Mouse (Mus musculus): ENCODE data around the gene Ssh2.

Ssh2 gene

DNA sequence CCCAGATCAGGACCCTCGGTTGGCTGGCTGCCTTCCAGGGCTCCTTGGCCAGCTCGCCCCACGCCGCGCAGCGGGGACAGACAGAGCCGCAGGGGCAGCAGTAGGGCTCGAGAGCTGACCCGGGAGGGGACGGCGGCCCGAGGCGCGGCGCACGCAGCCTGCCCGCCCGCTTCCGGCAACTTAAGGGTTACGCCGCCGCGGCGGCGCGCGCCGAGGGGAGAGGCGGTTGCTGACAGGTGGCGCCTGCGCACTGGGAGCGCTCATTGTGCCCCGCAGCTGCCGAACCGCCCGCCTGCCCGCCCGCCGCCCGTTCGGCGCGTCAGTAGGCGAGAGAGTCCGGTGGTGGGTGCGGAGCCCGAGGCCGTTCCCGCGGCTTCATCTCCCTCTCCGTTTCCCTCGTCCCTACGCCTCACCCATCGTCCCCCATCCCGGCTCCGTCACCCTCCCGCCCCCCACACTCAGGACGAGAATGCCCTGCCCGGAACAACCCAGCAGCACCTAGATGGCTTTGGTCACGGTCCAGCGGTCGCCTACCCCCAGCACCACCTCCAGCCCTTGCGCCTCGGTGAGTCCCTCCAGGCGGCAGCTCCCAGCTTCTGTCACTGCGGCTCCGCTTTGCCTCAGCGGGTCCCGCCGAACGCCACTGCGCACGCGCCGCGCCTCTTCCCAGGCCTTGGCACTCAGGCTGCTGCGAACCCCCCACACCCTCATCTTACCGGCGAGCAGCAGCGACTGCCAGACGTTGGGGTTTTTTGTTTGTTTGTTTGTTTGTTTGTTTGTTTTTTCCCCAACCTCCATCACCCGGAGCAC lies at the start of gene Ssh2:
Gene Ssh2, plus strand, starts transcription at position 337 of the 810 bp plus-strand sequence.
- peak; percentile 88 for DNase-seq

DNA sequence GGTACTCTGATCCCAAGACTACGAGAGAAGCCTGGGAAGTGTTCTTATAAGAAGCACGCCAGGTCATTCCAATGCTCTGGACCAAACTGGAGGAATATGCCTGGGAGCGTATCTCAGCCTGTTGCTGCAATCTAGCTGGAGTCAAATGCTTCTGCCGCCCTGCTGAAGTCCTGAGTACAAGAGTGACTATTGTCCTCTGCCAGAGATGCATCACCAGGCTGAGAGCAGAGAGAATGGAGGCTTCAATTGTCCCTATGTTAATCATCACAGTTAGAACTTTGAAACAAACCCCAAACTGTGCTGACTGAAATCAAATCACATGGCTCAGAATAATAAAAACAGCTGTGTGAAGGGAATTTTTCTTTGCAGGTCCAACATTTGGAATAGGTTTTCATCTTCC lies 42.4 kb upstream of the Ssh2 start:
- peak; percentile 7 for DNase-seq

DNA sequence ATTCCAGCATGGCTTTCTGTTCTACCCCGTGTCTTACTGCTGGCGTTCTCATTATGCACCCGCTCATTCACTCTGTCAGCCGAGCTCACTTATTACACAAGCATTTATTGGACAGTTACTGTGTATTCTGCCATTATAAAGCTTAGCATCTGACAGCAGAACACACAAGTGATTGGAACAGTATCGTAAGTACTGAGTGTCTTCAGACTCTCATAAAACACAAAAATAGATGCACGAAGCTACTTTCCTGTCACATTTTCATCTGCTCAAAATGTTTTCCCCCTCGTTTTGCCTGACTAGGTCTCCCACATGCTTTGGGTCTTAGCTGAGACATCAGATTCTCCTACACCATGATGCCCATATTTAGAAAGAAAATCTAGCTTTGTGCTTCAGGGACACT lies 41.6 kb upstream of the Ssh2 start:
- no peak for DNase-seq

DNA sequence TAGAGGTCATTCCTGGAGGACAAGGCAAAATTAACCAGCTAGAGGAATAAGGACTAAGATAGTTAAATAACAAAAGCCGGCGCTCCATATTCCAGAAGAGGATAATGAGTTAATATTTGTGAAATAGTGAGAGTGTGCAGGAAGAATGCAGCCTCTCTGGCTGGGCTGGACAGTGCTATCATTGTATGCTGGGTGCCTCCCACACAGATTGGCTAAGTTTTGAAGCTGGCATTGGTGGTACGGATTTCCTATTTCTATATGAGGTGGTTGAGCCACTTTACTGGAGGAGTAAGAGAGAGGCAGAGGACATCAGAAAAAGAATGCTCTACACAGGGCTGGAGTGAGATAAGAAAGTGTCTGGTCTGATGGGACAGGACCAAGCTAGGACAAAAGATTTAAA lies 36.3 kb upstream of the Ssh2 start:
- DNase-seq = no peak

DNA sequence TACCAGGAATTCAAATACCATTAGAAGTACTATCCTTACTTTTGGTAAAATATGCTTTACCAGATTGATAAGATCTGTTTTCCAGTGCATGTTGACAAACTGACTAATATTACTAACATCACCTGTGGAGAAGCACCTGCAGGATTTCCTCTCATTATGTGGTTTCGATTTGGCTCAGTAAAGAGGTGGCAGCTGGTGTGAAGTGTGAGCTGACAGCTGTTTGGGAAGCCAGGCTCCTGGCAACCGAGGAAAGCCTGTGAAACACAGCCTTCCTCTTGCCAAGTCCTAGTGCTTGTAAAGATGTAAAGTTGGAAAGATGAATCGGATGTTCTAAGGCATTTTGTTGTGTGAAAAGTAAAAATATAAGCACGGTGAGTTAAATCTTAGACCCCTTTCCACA lies 35.2 kb upstream of the Ssh2 start:
- peak; percentile 14 for DNase-seq

DNA sequence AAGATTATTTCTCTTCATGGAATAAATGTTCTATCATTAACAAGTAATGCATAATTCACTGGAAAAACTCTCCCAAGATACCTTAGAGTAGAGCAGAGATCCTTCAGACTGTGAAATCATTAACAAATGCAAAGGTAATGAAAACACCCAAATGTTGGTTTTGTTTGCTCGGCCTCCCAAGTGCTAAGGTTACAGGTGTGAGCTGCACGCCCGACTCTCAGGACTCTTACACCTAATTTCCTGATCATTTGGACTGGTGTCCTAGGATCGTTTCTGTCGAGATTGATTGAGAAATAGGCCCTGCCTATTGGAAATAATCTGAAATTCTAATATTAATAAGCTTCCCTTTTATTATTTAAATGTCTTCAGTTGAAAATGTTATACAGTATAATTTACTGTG lies 34.6 kb upstream of the Ssh2 start:
- no peak for DNase-seq

DNA sequence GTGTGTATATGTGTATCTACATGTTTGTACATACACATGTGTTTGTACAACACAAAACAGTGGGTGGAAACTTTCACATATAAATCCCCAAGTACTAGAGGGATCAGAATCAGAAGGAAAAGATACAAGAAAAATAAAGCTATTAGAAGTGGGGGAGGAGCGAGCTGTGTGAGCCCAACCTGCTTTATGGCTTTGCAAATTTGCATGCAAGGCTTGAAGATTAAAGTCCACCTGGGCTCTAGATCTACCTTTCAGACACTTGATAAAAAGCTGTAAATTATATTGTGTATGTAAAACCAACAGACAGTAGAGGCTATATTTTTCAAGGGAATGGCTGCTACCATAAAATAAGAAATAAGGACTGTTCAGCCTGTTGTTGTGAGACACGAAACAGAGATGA lies 34.0 kb upstream of the Ssh2 start:
- DNase-seq = no peak

DNA sequence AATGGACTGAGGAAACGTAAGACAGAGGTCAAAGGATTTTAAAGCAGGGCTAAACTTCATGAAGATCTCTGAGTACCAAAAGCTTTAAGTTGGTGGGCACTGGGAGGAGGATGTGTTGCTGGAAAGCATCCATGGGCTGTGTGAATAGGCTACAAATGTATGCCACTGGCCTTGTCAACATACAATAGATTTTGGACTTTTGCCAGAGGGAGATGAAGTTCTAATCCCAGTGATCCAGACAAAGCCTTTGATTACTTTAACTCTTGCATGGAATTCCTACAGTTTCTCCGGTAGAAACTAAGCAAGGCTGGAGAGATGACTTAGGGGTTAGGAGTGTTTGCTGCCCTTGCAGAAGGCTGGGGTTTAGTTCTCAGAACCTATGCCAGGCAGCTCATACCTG lies 33.5 kb upstream of the Ssh2 start:
- DNase-seq = no peak

DNA sequence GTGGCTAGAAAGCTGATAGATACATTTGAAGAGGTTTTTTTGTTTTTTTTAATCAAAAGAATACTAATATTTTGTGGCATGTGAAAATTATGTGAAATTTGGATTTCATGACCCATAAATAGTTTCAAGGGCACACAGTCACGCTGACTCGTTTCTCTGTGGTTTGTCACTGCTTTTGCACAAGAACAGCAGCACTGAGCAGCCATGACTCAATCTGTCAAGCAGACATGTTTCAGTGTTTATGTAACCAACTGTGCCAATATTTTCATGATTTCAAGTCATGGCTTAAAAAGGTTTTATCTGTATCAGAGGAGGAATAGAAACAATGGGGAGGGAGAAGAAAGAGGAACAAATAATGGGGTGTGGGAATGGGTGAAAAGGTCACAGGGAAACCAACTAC lies 31.2 kb upstream of the Ssh2 start:
- DNase-seq = no peak

DNA sequence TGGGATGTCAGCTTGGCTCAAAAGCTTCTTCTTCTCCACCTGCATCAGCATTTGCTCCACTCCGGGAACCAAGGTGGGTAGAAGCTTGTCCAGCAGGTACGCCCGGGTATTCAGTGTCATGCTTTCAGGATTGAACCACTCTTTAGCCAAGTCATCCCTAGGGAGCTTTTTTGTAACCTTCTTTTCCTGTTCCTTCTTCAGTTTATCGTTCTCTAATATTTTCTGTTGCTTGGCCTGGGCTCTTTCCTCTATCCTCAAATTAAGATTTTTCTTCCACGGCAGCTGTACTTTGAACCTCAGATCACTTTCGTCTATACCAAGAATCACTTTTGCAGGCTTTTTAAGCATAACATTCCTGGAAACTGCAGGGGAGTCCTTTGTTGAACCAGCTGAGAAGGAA lies 27.2 kb upstream of the Ssh2 start, which contains the start of gene Efcab5:
Gene Efcab5, minus strand, starts transcription at position 101 of the 400 bp plus-strand sequence.
- no peak for DNase-seq

DNA sequence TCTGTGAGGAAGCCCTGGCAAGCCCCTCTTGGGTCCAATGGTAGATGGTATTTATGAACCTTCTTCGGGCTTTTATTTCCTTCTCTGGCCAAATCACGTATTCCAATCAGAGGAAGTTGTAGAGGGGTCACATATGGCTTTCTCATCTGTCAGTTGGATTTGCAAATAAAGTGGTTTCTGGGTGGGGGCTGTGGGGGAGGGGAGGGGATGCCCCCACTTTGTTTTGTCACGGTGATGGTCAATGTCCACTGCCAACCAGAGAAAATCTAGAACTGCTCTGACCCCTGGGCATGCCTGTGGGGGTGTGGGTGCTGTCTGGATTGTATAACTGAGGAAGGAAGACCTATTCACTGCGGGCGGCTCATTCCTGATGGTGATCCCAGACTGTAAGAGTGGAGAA lies 22.7 kb upstream of the Ssh2 start:
- no peak for DNase-seq

DNA sequence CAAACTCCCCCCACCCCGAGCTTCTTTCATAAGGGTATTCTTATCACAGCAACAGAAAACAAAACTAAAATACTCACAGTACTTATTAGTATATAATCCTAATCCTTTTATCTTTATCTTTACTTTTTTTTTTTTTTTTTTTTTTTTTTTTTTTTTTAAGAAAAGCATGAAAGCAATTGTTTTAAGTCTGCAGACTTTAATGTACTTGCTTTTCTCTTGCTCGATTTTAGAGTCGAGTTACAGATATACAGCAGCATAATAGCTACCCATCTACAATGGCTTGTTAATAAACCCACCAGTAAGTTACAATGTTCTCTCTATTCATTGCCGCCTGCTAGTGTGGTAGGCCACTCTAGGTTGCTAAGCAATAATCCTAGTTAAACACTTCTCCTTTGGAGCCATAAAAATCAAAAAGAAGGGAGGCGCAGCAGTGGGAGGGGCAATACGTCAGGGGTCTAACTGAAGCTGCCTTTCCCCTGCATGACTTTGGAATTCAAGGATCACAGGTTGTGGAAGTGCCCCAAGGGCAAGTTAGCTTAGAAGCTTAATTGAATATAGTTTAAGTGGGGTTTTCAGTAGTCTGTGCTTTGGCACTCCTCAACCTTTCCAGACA lies 22.0 kb upstream of the Ssh2 start:
- no peak for DNase-seq

DNA sequence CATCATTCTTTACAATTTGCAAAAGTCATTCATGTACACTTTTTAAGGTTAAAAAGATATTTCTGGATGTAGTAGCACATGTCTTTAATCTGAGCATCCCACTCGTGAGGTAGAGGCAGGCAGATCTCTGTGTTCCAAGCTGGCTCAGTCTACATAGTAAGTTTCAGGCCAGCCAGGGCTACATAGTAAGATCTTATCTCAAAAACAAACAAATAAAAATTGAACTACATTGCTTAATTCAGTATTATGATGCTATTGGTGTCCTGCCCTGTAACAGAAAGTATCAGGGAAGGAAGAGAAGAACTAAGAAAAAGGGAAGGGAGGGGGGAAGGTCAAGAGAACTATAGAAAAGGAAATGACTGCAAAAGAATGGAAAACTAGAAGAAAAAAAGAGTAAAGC lies 21.3 kb upstream of the Ssh2 start:
- DNase-seq = no peak

DNA sequence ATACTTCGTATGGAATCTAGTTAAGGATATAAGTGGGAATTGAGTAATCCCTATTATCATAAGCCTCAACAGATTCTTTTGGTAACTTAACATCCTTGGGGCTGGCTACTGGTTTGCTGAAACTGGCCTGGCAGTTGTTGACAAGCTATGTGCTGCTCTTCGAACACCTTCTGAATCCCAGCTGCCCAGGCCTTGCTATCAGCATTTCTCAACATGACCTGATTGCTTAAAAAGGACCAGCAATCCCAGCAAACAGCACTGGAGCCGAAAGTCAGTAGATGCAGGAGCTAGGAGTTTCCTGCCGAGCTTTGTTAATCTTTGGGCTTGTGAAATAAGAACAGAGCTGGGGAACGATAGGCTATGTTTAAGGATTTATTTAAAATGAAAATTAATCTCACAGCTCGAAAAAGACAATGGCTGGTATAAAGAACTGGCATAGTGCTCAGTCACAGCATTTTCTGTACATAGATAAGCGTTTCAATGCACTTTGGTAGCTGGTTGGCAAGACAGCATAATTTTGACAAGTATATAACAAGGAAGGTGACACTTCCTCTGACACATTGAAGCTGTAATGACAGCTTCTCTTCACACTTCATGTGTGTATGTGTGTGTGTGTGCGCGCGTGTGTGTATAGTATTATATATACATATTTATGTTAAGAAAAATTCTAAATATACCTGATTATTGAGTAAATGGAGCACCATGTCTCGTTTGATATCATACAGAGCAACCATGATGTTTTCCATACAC lies 20.6 kb upstream of the Ssh2 start:
- no peak for DNase-seq

DNA sequence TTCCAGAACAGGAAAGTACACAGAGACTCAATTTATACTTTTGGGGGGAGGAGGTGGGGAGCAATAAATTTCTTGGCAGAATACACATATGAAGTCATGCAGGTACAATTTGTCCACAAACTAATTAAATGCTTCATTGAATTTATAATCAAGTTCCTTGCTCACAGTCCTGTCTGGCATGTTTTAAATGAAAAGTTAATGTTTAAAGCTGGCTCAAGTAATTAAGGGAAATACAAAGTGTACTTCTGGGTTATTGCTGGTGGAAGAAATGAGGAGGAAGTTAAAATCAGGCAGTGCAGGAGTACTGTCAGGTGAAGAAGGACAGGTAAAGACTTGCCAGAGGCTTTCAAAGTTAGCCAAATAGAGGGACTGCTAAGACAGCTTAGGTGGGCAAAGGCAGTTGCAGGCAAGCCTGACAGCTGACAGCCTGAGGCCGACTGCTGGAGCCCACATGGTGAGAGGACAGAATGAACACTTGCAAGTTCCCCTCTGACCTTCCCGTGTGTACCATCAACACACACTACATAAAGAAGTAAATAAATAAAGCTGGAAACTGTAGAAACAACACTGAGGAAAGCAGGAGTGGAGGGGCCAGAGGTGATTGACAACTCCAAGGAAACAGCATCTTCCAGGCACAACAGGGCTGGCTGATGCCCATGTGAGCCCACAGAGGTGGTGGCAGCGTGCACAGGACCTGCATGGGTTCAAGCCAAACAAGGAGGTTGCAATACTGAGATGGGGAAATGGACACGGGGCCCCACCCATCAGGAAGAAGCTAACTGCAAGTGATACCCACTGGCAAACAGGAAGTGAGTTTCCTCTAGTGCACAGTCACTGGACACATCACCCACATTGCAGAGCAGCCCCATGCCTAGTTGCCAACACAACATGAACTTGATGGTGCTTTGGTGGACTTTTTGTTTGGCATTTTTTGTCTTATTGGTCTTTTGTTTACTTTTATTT lies 19.6 kb upstream of the Ssh2 start:
- no peak for DNase-seq

DNA sequence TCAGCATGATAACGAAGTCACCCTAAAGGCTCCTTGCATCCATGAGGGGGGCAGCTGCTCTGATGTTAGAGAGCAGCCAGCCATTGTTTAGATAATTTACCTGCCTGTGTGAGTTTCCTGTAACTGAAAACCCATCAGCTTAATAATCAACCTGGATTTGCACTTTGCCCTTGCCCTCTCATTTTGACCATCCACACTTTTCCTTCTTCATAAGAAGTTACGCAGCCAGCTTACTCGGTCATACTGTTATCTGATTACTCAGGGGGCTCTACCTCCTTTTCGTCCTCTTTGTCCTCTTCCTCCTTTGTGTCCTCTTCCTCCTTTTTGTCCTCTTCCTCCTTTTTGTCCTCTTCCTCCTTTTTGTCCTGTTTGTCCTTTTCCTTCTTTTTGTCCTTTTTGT lies 16.5 kb upstream of the Ssh2 start:
- no peak for DNase-seq

DNA sequence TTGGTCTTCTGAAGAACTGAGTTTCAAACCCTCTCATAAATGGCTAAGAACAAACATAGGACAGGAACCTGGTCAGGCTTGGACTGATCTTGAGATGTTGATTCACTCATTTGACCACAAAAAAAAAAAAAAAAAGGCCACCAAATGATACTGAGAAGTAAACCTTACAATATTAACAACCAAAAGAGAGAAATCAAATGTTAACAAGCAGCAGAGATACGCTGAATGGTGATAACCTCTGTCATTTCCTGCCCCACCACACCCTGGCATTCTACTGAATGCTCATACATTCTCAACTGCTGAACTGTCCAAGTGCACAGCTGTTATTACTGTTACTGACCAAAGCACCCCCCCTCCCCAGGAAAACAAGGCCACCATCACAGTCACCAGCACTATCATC lies 15.4 kb upstream of the Ssh2 start:
- DNase-seq = no peak

DNA sequence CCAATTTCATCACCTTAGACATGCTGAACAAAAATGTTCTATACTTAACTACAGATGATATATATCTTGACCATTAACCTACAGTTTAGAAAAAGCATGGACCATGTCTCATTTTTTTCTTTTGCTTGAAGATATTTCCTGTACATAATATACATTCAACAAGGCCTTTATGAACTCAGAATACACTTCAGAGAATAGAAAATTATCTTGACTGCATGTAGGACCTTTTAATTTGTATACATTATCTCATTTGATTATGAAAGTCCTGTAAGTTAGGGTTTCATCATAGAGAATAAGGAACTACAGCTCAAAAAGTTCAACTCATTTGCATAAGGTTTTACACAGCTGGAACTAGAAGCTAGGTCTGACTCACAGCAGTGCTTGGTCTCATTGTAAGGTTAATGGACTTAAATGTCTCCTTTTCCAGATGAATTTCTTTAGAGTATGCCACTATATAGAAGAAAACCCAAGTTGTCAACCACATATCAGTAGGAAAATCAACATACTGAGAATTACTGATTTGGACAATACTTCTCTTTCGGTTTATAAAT lies 1.9 kb upstream of the Ssh2 start:
- DNase-seq = no peak

DNA sequence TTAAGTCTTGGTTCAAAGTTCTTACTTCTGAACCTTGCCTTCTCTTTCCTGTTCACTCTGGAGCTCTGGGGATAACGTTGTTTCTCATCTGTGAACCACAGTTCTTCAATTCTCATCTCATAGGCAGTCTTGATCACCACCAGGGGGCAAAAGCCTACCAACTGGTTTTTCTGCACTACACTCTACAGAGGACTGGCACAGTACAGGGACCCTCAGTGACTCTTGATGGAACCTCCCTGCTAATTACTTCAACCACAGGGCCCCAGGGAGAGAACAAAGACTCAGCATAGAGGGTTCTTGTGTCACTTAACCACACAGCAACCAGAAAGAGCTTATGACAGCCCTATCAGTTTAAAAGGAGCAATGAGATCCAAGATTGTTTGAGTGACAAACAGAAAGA lies 1.3 kb upstream of the Ssh2 start:
- DNase-seq = peak; percentile 62

DNA sequence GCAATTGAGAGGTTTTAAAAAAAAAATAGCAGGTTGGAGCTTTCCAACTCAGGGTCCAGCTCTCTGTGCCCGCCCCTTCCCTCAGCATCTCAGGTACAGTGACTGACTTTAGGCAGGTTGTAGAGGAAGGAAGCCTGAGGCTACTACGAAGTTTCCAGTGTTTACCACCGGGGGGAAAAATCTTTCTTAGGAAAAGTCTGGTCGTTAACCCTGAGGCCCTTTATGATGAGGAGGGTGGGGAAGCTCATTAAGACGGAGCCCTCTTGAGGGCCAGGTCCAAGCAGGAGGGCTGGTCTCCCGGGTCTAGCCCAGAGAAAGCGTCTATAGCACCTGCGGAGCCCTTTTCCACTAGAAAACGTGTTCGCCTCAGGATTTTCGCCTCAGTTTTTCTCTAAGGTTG lies 604 bp upstream of the Ssh2 start:
- DNase-seq = no peak

DNA sequence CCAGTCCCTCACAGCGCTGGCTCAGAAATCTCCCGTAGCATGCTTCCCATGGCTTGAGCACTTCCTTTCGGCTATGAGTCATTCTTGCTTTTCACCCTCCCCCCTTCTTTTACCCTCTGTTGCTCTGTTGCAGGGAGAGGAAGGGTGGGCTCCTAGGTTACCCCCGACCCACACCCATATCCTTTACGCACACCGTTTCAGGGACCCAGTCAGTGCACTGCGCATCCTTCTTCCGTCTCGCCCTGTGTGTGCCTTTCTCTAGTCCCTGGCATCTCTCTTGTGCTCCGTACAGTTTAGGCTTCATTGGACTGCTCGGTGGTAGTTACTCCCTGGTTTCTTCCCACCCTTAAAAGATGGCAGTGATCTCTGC lies 659 bp downstream of the Ssh2 start:
- no peak for DNase-seq

DNA sequence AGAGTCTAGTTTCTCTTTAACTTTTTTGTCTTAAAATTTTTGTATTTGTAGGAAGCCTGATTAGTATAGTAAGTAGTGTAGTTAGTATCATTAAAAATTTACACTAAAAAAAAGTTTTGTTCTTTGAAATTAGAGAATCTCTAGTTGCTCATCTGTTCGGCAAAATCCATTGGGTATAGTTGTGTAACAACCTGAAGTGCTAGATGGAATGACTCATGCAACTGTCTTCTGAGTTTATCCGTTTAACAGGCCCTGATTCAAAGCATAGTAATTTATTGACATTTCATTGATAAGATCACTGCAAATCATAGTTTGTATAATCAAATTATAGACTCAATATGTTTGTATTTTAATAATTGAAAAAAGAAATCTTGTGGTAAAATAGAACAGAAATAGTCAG lies 14.7 kb downstream of the Ssh2 start:
- DNase-seq = no peak

DNA sequence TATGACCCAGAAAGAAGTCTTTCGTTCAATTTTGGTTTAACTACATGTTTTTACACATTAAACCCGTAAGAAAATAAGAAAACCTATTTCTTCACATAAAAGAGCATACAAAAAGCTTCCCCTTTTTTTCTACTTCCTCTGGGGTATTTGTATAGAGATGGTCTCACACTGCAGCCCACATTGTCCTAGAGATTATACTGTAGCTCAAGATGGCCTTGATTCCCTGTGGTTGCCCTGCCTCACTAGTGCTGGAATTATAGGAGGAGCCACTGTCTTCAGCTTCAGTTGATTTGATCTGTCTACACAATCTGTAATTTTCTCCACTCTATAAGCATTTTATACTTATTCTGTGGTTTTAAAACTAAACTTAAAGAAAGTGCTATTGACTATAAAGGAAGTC lies 15.4 kb downstream of the Ssh2 start:
- DNase-seq = no peak
